Mouse (Mus musculus) spleen, adult 2 months (tissue): ENCODE measurements at regions not wholly inside any gene's neighbourhood (a gene's known extent, or its start where the extent isn't known, plus 50 kb on each side); places are given as distances from the start of the nearest gene placed in this dataset.

Source experiments
- DNase-seq, 2 experiments: peaks; one replicate each; pipeline versions ENCODE4 v3.0.0 to v3.0.0-alpha.2; 2012 to 2021; ENCODE audit warnings: low spot score in 2 of 2, low read depth in 1 of 2
- H3K27ac ChIP-seq: fragments of 200-500 bp; 2 replicates; pipeline ENCODE4 v1.5.1; 2012; ENCODE audit warnings: low read length, inconsistent platforms; ENCODE audit not compliant: insufficient read depth
- H3K27me3 ChIP-seq: fragments of 200-500 bp; 2 replicates; pipeline ENCODE4 v1.6.1; 2012; ENCODE audit warnings: mild to moderate bottlenecking, moderate library complexity, low read length, inconsistent platforms; ENCODE audit not compliant: control insufficient read depth, insufficient read depth
- H3K36me3 ChIP-seq: fragments of 200-500 bp; 2 replicates; pipeline ENCODE4 v1.6.1; 2012; ENCODE audit warnings: mild to moderate bottlenecking, low read length, inconsistent platforms; ENCODE audit not compliant: control insufficient read depth, insufficient read depth
- H3K4me1 ChIP-seq: fragments of 200-500 bp; 2 replicates; pipeline ENCODE4 v1.6.1; 2011; ENCODE audit warnings: inconsistent platforms; ENCODE audit not compliant: control insufficient read depth, insufficient read depth, insufficient read length
- H3K4me3 ChIP-seq: fragments of 200-500 bp; 2 replicates; pipeline ENCODE4 v1.5.1; 2011; ENCODE audit warnings: mild to moderate bottlenecking, inconsistent platforms; ENCODE audit not compliant: insufficient read depth, insufficient read length; ENCODE audit errors: extremely low read depth
- CTCF ChIP-seq: fragments of 200-500 bp; IDR thresholded peaks from 2 replicates; pipeline ENCODE4 v1.5.1; 2011; ENCODE audit warnings: mild to moderate bottlenecking, inconsistent platforms; ENCODE audit not compliant: insufficient read depth, insufficient read length, insufficient replicate concordance; ENCODE audit errors: extremely low read depth
- POLR2A ChIP-seq: fragments of 200-500 bp; IDR thresholded peaks from 2 replicates; pipeline ENCODE4 v1.6.1; 2011; ENCODE audit warnings: low read depth, low read length, inconsistent platforms
- WGBS: fragments of 180-500 bp; shearing (Covaris S2); methylation state at CpG from one replicate; pipeline ENCODE4 v1.1.7; 2018; 5-methylcytosine and 5-hydroxymethylcytosine counted together

DNA sequence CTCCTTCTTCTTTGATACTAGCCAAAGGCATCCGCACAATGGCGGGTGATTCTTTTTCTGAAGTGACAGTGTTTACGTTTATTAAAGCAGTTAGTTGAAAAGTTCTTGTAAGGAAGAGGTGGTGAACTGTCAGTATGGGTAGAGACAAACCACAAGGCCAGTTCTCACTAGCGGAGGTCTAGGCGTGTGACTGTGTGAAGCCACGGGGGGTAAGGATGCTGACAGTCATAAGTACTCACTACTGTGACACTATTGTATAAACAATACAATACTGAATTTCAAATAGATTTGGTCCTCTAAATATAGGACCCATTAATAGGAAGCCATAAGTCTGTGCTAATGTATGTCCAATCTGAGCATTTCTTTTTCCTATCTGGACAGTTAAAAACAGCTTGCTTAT is 161.9 kb downstream of the Cxcl12 start:
- H3K36me3 ChIP-seq, result no peaks in the 10 kb centered on the region
- no peaks in the 10 kb centered on the region for H3K27me3 ChIP-seq
- TF ChIP-seq CTCF (no peak), POLR2A (no peak)
- no peak overlapping the region for H3K27ac ChIP-seq
- H3K4me3 ChIP-seq, result no peak overlapping the region
- H3K4me1 ChIP-seq, result no peaks in the 10 kb centered on the region
- 67% methylated on average over 6 of the region's 6 CpGs for WGBS
- DNase-seq, result no peak

DNA sequence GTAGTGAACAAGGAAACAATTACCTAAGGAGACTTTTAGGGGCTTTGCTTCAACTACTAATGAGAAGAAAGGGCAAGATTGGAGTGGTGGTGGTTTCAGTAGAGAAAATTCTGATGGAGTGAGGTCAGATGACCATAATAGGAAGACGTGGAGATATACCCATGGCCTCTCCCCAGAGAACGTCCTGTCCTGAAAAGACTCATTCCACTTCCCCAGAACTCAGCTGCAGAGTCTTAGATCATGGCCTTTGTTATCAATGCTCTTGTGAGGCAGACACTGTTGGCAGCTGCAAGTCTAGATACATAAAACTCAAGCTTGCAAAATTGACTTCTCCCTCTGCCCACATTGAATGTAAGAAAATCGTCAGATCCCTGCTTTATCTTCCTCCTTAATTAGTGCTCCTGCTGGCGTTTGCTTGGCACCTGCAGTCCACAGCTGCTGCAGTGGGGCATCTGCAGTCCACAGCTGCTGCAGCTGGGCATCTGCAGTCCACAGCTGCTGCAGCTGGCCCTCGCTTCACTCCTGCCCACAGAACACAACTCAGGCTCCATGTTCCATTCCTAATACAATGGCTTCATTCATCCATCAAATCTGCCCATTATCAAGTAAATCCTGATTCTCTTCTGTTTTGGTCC is 162.5 kb downstream of the Cxcl12 start:
- 51% methylated on average over 5 of the region's 5 CpGs for WGBS
- no peaks in the 10 kb centered on the region for H3K4me1 ChIP-seq
- H3K27ac ChIP-seq, result no peak overlapping the region
- H3K27me3 ChIP-seq, result no peaks in the 10 kb centered on the region
- no peak overlapping the region for H3K4me3 ChIP-seq
- TF ChIP-seq CTCF, result no peak
- TF ChIP-seq POLR2A, result no peak
- H3K36me3 ChIP-seq, result no peaks in the 10 kb centered on the region
- DNase-seq, result no peak

DNA sequence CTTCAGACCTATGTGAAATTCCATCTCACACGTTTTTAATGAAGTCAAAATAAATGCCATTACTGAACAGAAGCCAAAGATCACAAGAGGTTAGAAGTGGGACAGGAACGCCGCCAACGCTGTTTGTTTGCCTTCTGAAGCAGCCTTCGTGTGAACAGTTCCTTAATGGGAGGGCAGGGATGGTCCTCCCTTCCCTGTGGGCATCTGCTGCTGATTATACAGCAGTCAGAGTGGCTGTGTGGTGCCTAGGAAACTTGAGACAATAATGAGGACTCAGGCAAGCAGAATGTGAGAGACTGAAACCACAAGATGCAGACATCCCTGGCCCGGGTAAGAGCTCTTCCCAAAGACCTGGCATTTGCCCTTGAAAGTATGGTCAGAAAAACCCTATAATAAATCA is 164.3 kb downstream of the Cxcl12 start:
- Histone ChIP-seq H3K36me3 (no peaks in the 10 kb centered on the region), H3K27me3 (no peaks in the 10 kb centered on the region), H3K27ac (no peak overlapping the region), H3K4me1 (no peaks in the 10 kb centered on the region), H3K4me3 (no peak overlapping the region)
- no peak for TF ChIP-seq POLR2A
- no peak for TF ChIP-seq CTCF
- WGBS, result 68% methylated on average over 6 of the region's 6 CpGs
- no peak for DNase-seq

DNA sequence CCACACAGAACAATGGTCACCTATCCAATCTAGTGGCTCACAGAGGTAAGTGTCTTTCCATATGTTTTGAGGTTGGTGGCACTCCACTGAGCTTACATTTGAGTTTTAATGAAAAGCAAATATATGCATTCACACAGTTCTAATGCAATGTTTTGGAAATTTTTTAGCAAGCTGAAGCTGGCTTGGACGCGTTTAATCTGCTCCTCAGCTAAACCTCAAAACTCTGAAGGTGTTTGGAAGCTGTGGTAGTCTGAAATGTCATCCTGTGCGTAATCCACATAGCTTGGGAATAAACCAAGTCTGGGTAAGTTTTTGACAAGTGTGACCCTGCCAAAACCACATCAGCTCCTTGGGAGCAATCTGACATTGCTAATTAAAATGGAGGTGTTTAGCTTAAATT is 173.8 kb downstream of the Cxcl12 start:
- H3K4me1 ChIP-seq, result no peaks in the 10 kb centered on the region
- no peak overlapping the region for H3K27ac ChIP-seq
- TF ChIP-seq POLR2A, result no peak
- no peak for TF ChIP-seq CTCF
- H3K4me3 ChIP-seq, result no peak overlapping the region
- 90% methylated on average over 3 of the region's 3 CpGs for WGBS
- no peak for DNase-seq
- no peaks in the 10 kb centered on the region for H3K27me3 ChIP-seq
- H3K36me3 ChIP-seq, result no peaks in the 10 kb centered on the region

DNA sequence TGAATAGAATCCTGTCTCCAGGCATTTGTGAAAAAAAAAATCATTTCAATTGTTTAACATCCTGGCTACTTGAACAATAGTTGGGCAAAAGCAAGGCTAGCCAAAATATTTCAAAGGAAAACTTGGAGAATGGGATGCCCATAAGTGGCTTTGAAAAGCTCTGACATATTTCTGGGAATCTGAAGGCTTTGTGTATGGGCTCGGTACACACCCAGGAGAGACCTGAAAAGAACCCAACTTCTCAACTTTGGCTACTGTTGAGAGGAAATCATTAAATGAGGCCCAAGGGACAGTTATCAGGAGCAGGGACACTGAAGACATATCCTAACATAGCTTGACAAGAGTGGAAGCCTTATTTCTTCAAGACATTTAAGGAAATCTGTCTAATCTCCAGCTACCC is 179.0 kb downstream of the Cxcl12 start:
- WGBS, result 89% methylated on average over 1 of the region's 1 CpGs
- TF ChIP-seq POLR2A, result no peak
- TF ChIP-seq CTCF, result no peak
- Histone ChIP-seq H3K27ac (no peak overlapping the region), H3K4me3 (no peak overlapping the region), H3K36me3 (no peaks in the 10 kb centered on the region), H3K4me1 (no peaks in the 10 kb centered on the region), H3K27me3 (no peaks in the 10 kb centered on the region; the same call in 1 of the 2 replicates)
- DNase-seq, result no peak

DNA sequence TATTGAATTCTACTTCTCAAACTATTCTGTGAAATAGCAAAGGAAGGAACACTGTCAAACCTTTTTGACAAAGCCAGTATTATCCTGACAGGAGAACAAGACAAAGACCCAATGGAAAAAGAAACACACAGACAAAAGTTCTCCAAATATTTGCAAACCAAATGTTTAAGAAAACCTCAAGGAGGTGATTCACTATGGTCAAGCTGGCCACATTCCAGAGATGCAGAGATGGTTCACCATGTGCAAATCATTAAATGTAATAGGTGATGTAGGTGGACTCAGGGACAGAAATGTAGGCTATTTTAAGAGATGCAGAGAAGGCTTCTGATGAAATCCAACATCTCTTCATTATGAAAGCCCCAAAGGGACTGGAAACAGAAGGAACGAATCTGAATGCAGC is 183.5 kb downstream of the Cxcl12 start:
- no peak for DNase-seq
- Histone ChIP-seq H3K27ac (no peak overlapping the region), H3K27me3 (no peaks in the 10 kb centered on the region; the same call in 1 of the 2 replicates), H3K4me1 (no peaks in the 10 kb centered on the region), H3K36me3 (no peaks in the 10 kb centered on the region), H3K4me3 (no peak overlapping the region)
- TF ChIP-seq POLR2A, result no peak
- no peak for TF ChIP-seq CTCF
- 77% methylated on average over 1 of the region's 1 CpGs for WGBS

DNA sequence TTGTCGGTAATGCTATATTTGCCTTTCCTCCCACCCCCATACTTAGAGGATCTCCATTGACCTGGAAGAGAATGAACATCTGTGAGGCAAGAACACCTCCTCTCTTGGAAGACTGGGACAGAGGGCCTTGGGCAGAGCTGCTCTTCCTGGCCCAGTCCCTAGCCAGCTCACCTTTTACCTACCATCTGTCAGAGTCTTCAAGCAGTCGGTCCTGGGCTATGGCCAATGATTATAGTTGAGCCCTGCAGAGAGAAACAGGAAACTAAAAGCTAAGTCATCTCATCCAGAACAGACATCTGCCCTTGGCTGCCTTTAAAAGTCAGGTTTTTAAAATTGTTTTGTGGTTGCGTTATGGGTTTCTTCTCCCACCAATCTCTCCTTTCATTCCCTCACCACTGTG is 184.8 kb downstream of the Cxcl12 start:
- no peaks in the 10 kb centered on the region; the same call in 1 of the 2 replicates for H3K27me3 ChIP-seq
- no peak for DNase-seq
- WGBS, result 88% methylated on average over 3 of the region's 3 CpGs
- no peaks in the 10 kb centered on the region for H3K4me1 ChIP-seq
- no peak overlapping the region for H3K27ac ChIP-seq
- TF ChIP-seq POLR2A (no peak), CTCF (no peak)
- no peaks in the 10 kb centered on the region for H3K36me3 ChIP-seq
- no peak overlapping the region for H3K4me3 ChIP-seq
